Mouse (Mus musculus) forebrain, embryonic 14.5 days (tissue): ENCODE measurements around the gene Spata13. TPM values are rescaled to one million over a fixed set of nuclear protein-coding genes. Genes with fewer than 3 reads are reported as not detected.
A peak's percentile ranks its signal among the peaks of the same experiment; 100 is the strongest.

ENCODE experiments used
- ATAC-seq: fragments of 200-750 bp; cut with Nextera tagmentation; 2 replicates; pipeline ENCODE4 v1.8.0; 2017; ENCODE audit warnings: mild to moderate bottlenecking, moderate library complexity
- DNase-seq: peaks from one replicate; pipeline ENCODE4 v3.0.0-alpha.2; 2015; ENCODE audit warnings: low spot score
- H3K27ac ChIP-seq: fragments of 300-500 bp; sonication (generic); 2 replicates; pipeline ENCODE4 v1.5.1; 2014; ENCODE audit warnings: low read depth, mild to moderate bottlenecking, control low read depth, low read length, moderate library complexity
- H3K27me3 ChIP-seq: fragments of 300-500 bp; sonication (generic); replicated peaks from 2 replicates; pipeline ENCODE4 v1.6.1; 2014; ENCODE audit warnings: low read length, control low read depth, mixed read lengths; ENCODE audit not compliant: control insufficient read depth, insufficient read depth
- H3K36me3 ChIP-seq: fragments of 300-500 bp; sonication (generic); 2 replicates; pipeline ENCODE4 v1.6.1; 2014; ENCODE audit warnings: low read length, control low read depth; ENCODE audit not compliant: control insufficient read depth, insufficient read depth
- H3K4me1 ChIP-seq: fragments of 300-500 bp; sonication (generic); 2 replicates; pipeline ENCODE4 v1.6.1; 2014; ENCODE audit warnings: antibody characterized with exemption, low read length, control low read depth; ENCODE audit not compliant: control insufficient read depth, insufficient read depth
- H3K4me2 ChIP-seq: fragments of 300-500 bp; sonication (generic); 2 replicates; pipeline ENCODE4 v1.6.1; 2014; ENCODE audit warnings: mild to moderate bottlenecking, control low read depth, low read length
- H3K4me3 ChIP-seq: fragments of 300-500 bp; sonication (generic); 2 replicates; pipeline ENCODE4 v1.5.1; 2014; ENCODE audit warnings: low read depth, low read length, control low read depth
- H3K9ac ChIP-seq: fragments of 300-500 bp; sonication (generic); 2 replicates; pipeline ENCODE4 v1.6.1; 2014; ENCODE audit warnings: mild to moderate bottlenecking, low read length, control low read depth, moderate library complexity
- H3K9me3 ChIP-seq: fragments of 300-500 bp; sonication (generic); replicated peaks from 2 replicates; pipeline ENCODE4 v1.6.1; 2016; ENCODE audit warnings: low read length, control low read depth, mixed read lengths; ENCODE audit not compliant: control insufficient read depth
- WGBS: fragments of 180-500 bp; shearing (Covaris S2); extraction: QIAGEN DNeasy Blood & Tissue Kit; methylation state at CpG from one replicate; pipeline ENCODE4 v1.1.7; 2014; 5-methylcytosine and 5-hydroxymethylcytosine counted together
- polyA plus RNA-seq: library from polyadenylated mRNA; unstranded; fragments of >200 nt; fragmentation: Nextera tagmentation; extraction: Ambion mirVana; gene quantifications from 2 replicates; pipeline ENCODE4 v1.2.1, GENCODE M21; 2014

Gene Spata13
- polyA plus RNA-seq, 1 experiment from 2014 or later, result 36.6 TPM

- Histone ChIP-seq H3K4me1 (peaks cover 40% of the 10 kb centered on the region), H3K36me3 (0 out of 2 replicates have a peak, but pooled peaks cover 8% of the 10 kb centered on the region), H3K9me3 (no peaks in the 10 kb centered on the region), H3K27ac (peak overlapping the region; percentile 67; the same call in 1 of the 2 replicates), H3K4me3 (no peak overlapping the region), H3K9ac (no peak overlapping the region), H3K4me2 (no peak overlapping the region), H3K27me3 (no peaks in the 10 kb centered on the region)
- ATAC-seq (no peak), DNase-seq (no peak)
- WGBS, result 64% methylated on average over 10 of the region's 10 CpGs
These were observed 104.7 kb downstream of the Spata13 start for GRCm38 (mm10) chr14:60738434-60738938.

- DNase-seq (peak; percentile 74), ATAC-seq (peak; percentile 33)
- H3K27me3 ChIP-seq, result no peaks in the 10 kb centered on the region
- no peak overlapping the region for H3K9ac ChIP-seq
- H3K4me1 ChIP-seq, result peaks cover 40% of the 10 kb centered on the region
- no peaks in the 10 kb centered on the region for H3K9me3 ChIP-seq
- no peak overlapping the region for H3K4me2 ChIP-seq
- 0 out of 2 replicates have a peak, but pooled peaks cover 8% of the 10 kb centered on the region for H3K36me3 ChIP-seq
- 11% methylated on average over 7 of the region's 9 CpGs for whole genome bisulfite sequencing
- peak overlapping the region; percentile 79; the same call in 1 of the 2 replicates for H3K27ac ChIP-seq
- no peak overlapping the region for H3K4me3 ChIP-seq
These were observed 105.4 kb downstream of the Spata13 start for GRCm38 (mm10) chr14:60739155-60739554.

GRCm38 (mm10) chr14:60739616-60740015 lies 105.8 kb downstream of the Spata13 start:
- DNase-seq (peak; percentile 29), ATAC-seq (no peak)
- H3K27ac ChIP-seq, result peak overlapping the region; percentile 79
- 59% methylated on average over 12 of the region's 12 CpGs for WGBS
- peaks cover 40% of the 10 kb centered on the region for H3K4me1 ChIP-seq
- H3K4me3 ChIP-seq, result no peak overlapping the region
- peak overlapping the region; percentile 25; the same call in 1 of the 2 replicates for H3K9ac ChIP-seq
- H3K36me3 ChIP-seq, result 0 out of 2 replicates have a peak, but pooled peaks cover 8% of the 10 kb centered on the region
- no peak overlapping the region for H3K4me2 ChIP-seq
- H3K9me3 ChIP-seq, result no peaks in the 10 kb centered on the region
- H3K27me3 ChIP-seq, result no peaks in the 10 kb centered on the region

GRCm38 (mm10) chr14:60740507-60740906 lies 106.7 kb downstream of the Spata13 start:
- Histone ChIP-seq H3K4me1 (peaks cover 40% of the 10 kb centered on the region), H3K27me3 (no peaks in the 10 kb centered on the region), H3K4me3 (no peak overlapping the region), H3K9ac (no peak overlapping the region), H3K9me3 (no peaks in the 10 kb centered on the region), H3K27ac (peak overlapping the region; percentile 79), H3K36me3 (peaks cover 13% of the 10 kb centered on the region; the same call in 1 of the 2 replicates), H3K4me2 (no peak overlapping the region)
- WGBS, result 83% methylated on average over 5 of the region's 5 CpGs
- DNase-seq (no peak), ATAC-seq (no peak)

- Histone ChIP-seq H3K9ac (no peak overlapping the region), H3K9me3 (no peaks in the 10 kb centered on the region), H3K27me3 (no peaks in the 10 kb centered on the region), H3K36me3 (peaks cover 18% of the 10 kb centered on the region), H3K4me3 (no peak overlapping the region), H3K4me1 (peaks cover 39% of the 10 kb centered on the region), H3K27ac (peak overlapping the region; percentile 79), H3K4me2 (no peak overlapping the region)
- 57% methylated on average over 8 of the region's 8 CpGs for WGBS
- no peak for DNase-seq
- no peak for ATAC-seq
These were observed 107.2 kb downstream of the Spata13 start for GRCm38 (mm10) chr14:60741033-60741432.

GRCm38 (mm10) chr14:60741490-60741981 lies 107.7 kb downstream of the Spata13 start:
- H3K27me3 ChIP-seq, result no peaks in the 10 kb centered on the region
- DNase-seq (peak; percentile 78), ATAC-seq (peak; percentile 75)
- peaks cover 23% of the 10 kb centered on the region for H3K36me3 ChIP-seq
- WGBS, result 35% methylated on average over 6 of the region's 6 CpGs
- H3K4me1 ChIP-seq, result peaks cover 34% of the 10 kb centered on the region
- H3K9ac ChIP-seq, result no peak overlapping the region
- no peak overlapping the region for H3K4me3 ChIP-seq
- peak overlapping the region; percentile 79 for H3K27ac ChIP-seq
- no peak overlapping the region for H3K4me2 ChIP-seq
- no peaks in the 10 kb centered on the region for H3K9me3 ChIP-seq

- no peaks in the 10 kb centered on the region for H3K9me3 ChIP-seq
- no peak for DNase-seq
- H3K4me3 ChIP-seq, result no peak overlapping the region
- no peaks in the 10 kb centered on the region for H3K27me3 ChIP-seq
- no peak for ATAC-seq
- H3K4me2 ChIP-seq, result no peak overlapping the region
- peaks cover 37% of the 10 kb centered on the region for H3K36me3 ChIP-seq
- peaks cover 25% of the 10 kb centered on the region; the same call in 1 of the 2 replicates for H3K4me1 ChIP-seq
- no peak overlapping the region for H3K9ac ChIP-seq
- 74% methylated on average over 9 of the region's 9 CpGs for WGBS
- no peak overlapping the region for H3K27ac ChIP-seq
These were observed 109.9 kb downstream of the Spata13 start for GRCm38 (mm10) chr14:60743681-60744080.

GRCm38 (mm10) chr14:60745201-60745600 lies 111.4 kb downstream of the Spata13 start:
- no peaks in the 10 kb centered on the region for H3K9me3 ChIP-seq
- no peaks in the 10 kb centered on the region for H3K27me3 ChIP-seq

GRCm38 (mm10) chr14:60746141-60746540 lies 112.3 kb downstream of the Spata13 start:
- H3K4me1 ChIP-seq, result peaks cover 10% of the 10 kb centered on the region
- no peaks in the 10 kb centered on the region for H3K9me3 ChIP-seq
- DNase-seq (no peak), ATAC-seq (no peak)
- no peak overlapping the region for H3K27ac ChIP-seq
- H3K4me3 ChIP-seq, result no peak overlapping the region
- H3K36me3 ChIP-seq, result peaks cover 59% of the 10 kb centered on the region
- H3K9ac ChIP-seq, result no peak overlapping the region
- WGBS, result 96% methylated on average over 10 of the region's 10 CpGs
- H3K4me2 ChIP-seq, result no peak overlapping the region
- H3K27me3 ChIP-seq, result no peaks in the 10 kb centered on the region

More at GRCm38 (mm10) chr14:60745201-60745600, 111.4 kb downstream of the Spata13 start:
- H3K36me3 ChIP-seq, result peaks cover 50% of the 10 kb centered on the region
- WGBS, result 89% methylated on average over 6 of the region's 6 CpGs
- H3K4me2 ChIP-seq, result no peak overlapping the region
- H3K4me3 ChIP-seq, result no peak overlapping the region
- DNase-seq (no peak), ATAC-seq (no peak)
- peaks cover 18% of the 10 kb centered on the region; the same call in 1 of the 2 replicates for H3K4me1 ChIP-seq
- H3K27ac ChIP-seq, result no peak overlapping the region
- no peak overlapping the region for H3K9ac ChIP-seq
